Mouse (Mus musculus) right cerebral cortex, postnatal 25 days (tissue): Measurements from ENCODE around the gene Fam129c.

Source experiments
- DNase-seq: peaks from one replicate; pipeline ENCODE4 v3.0.0; 2022

The Fam129c gene

DNA sequence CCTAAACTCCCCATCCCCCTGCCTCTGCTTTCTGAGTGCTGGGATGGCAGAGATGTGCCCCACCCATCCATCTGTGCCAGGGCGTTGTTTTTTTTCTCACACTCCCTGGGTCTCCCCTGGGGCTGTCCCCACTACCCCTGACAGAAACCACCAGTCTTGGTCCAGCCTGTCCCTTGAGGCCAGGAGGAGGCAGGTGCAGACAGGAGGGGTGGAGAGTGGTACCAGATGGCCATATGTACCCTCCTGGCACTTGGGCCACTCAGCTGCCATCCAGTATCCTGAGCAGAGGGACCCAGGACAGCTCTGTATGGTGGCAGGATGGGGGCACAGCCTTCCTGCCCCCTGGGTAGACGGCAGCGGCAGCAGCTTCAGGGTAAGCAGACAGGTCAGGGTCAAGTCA is at the start of gene Fam129c:
Fam129c (plus strand) TSS at position 198 of the 400 bp plus-strand sequence.
- no peak for DNase-seq

DNA sequence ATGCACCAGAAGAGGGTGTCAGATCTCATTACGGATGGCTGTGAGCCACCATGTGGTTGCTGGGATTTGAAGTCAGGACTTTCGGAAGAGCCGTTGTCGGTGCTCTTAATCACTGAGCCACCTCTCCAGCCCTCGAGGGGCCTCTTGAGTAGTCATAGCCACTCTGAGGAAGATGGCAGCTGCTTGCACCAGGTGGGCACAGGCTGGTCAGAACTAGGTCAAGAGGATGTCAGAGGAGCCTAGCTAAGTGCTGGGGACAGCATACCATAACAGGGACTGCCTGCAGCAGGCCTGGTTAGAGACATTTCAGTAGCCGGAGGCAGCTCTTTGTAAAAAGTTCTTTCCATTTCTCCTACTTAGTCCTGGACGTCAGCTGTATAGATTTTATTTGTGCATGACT is 46.7 kb upstream of the Fam129c start:
- no peak for DNase-seq

GRCm38 (mm10) chr8:71552770-71553169 is 44.7 kb upstream of the Fam129c start:
- no peak for DNase-seq

- DNase-seq = no peak
These were observed 43.4 kb upstream of the Fam129c start for GRCm38 (mm10) chr8:71554001-71554400.

GRCm38 (mm10) chr8:71554644-71555043 is 42.8 kb upstream of the Fam129c start:
- DNase-seq = no peak

- DNase-seq = no peak
These were observed 39.1 kb upstream of the Fam129c start, which contains the start of gene Tmem221 for GRCm38 (mm10) chr8:71558071-71558957. Tmem221 (minus strand) TSS chr8:71558871.

- DNase-seq = no peak
These were observed 38.3 kb upstream of the Fam129c start for GRCm38 (mm10) chr8:71558958-71559690.

DNA sequence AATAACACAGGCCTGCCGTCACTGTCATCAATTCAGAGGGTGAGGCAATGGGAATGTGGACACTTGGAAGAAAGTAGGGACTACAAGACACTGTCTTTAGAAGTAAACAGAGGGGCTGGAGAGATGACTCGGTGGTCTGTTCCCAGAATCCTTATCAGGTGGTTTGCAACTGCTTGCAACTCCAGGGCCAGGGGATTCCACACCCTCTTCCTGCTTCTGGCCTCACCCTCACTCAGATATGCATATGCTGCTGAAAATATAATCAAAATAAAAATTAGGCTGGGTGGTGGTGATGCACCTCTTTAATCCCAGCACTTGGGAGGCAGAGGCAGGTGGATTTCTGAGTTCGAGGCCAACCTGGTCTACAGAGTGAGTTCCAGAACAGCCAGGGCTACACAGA is 37.4 kb upstream of the Fam129c start:
- DNase-seq = no peak

DNA sequence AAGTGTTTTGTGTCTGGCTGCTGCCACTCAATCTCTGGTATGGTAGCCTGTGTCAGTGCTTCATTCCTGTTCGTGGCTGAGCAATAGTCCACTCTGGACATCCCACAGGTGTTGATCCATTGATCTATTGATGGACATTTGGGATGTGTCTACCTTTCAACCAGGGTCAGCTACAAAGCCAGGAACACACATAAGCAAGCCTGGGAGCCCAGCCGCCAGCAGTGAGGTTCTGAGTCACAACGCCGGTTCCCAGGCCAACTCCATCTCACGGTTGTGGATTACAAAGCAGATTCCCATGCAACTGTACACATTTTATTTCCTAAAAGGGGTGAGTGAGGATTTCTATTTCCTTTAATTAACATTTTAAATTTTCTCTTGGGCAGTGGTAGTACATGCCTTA is 36.7 kb upstream of the Fam129c start:
- no peak for DNase-seq

DNA sequence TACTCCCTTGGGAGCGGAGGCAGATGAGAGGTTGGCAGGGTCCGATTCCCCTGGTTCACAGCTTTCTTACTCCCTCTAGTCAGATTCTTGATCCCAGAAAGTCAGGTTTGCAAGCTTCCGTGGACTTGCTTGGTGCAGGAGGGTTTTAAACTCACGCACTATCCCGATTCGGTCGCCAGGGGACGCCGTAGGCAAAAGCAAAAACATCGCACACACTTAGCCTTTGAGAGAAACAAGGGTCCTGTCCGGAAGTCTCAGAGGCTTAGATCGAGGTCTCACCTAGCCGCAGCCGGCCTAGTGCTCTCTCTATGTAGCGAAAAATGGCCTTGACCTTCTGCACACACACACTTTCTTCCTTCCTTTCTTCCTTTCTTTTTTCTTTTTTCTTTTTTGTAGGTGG is 36.0 kb upstream of the Fam129c start:
- no peak for DNase-seq

DNA sequence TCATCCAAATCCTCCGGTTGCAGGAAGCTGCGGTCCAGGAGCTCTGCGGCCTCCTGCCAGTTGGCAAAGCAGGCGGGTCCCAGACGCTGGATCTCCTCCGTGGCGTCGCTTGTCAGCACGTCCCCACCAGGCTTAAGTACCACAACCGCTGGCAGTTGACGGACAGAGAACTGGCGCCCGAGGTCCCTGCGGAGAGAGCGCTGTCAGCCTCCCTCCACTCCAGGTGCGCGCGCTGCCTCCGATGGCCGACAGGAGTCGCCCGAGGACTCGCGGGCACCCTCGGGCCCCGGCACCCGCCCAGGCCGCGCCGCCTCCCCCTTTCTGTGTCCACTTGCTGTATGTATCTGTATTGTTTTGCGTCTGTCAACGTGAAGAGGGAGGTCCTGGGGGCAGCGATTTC is 34.7 kb upstream of the Fam129c start:
- DNase-seq = peak; percentile 73

DNA sequence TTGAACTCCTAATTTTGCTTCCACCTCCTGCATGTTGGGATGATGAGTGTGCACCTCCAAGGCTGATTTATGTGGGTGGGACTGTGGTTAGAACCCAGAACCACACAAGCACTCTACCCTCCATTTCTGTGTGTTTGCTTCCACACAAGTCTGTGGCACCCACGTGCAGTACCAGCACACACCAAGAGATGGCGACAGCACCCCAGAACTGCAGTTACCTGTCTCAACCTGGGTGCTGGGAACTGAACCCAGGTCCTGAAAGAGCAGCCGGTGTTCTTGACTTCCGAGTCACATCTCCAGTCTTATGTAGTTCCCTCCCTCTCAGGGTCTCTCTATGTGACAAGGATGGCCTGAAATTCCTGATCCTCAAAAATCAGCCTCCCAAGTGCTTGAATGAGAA is 33.5 kb upstream of the Fam129c start:
- no peak for DNase-seq

GRCm38 (mm10) chr8:71566501-71566900 is 30.9 kb upstream of the Fam129c start, which contains the start of gene Nxnl1:
Nxnl1 (minus strand) TSS chr8:71566601.
- no peak for DNase-seq

GRCm38 (mm10) chr8:71567587-71567986 is 29.9 kb upstream of the Fam129c start:
- DNase-seq = no peak

GRCm38 (mm10) chr8:71568387-71568937 is 29.0 kb upstream of the Fam129c start, which contains the start of gene Slc27a1:
Slc27a1 (plus strand) TSS chr8:71568882.
- DNase-seq = peak; percentile 59

- no peak for DNase-seq
These were observed 28.5 kb upstream of the Fam129c start for GRCm38 (mm10) chr8:71568941-71569340.

GRCm38 (mm10) chr8:71569366-71570290 is 27.8 kb upstream of the Fam129c start:
- DNase-seq = peak; percentile 91

- DNase-seq = peak; percentile 92
These were observed 27.0 kb upstream of the Fam129c start for GRCm38 (mm10) chr8:71570291-71570954.

DNA sequence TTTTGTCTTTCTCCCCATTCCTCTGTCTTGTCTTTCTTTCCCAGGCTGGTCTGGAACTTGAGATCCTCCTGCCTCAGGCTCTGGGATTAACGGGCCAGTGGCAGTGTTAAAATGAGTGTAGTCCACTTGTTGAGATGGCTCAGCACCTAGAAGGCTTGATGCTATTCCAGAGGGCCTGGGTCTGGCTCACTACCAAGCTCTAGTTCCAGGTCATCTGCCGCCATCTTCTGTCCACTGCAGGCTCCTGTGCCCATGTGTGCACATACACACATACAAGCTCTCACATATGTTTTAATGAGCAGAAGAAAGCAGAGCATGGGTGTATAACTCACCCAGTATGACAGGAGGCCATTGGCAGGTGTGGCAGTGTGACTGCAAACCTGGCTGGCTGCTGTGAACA is 25.4 kb upstream of the Fam129c start:
- DNase-seq = no peak

- peak; percentile 74 for DNase-seq
These were observed 24.4 kb upstream of the Fam129c start for GRCm38 (mm10) chr8:71572847-71573633.

DNA sequence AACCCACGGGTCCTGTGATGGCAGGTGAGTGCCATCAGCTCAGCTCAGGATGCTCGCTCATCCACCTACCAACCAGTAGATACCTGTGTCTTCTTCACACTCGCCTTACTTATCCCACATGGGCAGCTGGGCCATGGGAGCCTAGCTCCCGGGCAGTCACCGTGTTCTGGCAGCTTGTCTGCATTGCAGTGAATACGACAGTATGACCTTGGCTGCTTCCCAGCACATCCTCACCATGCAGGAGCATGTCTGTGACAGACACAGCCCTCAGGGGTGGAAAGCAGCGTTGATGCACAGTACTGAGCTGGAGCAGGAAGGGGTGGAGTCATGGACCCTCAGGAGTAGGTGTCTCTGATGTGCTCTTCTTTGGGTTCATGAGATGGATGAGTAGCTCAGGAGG is 23.0 kb upstream of the Fam129c start:
- DNase-seq = no peak
